Mouse (Mus musculus) midbrain, postnatal 0 days (tissue): ENCODE measurements around the gene Nxph4. TPM values are rescaled to one million over a fixed set of nuclear protein-coding genes. Genes with fewer than 3 reads are reported as not detected.

Source experiments
- ATAC-seq: fragments of 200-750 bp; cut with Nextera tagmentation; 2 replicates; pipeline ENCODE4 v1.8.0; 2017; ENCODE audit warnings: moderate number of reproducible peaks, mild to moderate bottlenecking, moderate TSS enrichment, moderate library complexity; ENCODE audit not compliant: low FRiP score
- DNase-seq: peaks from one replicate; pipeline ENCODE4 v3.0.0-alpha.2; 2015; ENCODE audit warnings: low spot score
- H3K27ac ChIP-seq: fragments of 300-500 bp; sonication (generic); 2 replicates; pipeline ENCODE4 v1.5.1; 2014; ENCODE audit warnings: low read depth, mild to moderate bottlenecking, low read length, mixed read lengths
- H3K27me3 ChIP-seq: fragments of 300-500 bp; sonication (generic); 2 replicates; pipeline ENCODE4 v1.6.1; 2014; ENCODE audit warnings: low read length, control low read depth, mixed read lengths; ENCODE audit not compliant: insufficient read depth
- H3K36me3 ChIP-seq: fragments of 300-500 bp; sonication (generic); 2 replicates; pipeline ENCODE4 v1.6.1; 2014; ENCODE audit warnings: low read length, control low read depth, mixed read lengths; ENCODE audit not compliant: insufficient read depth
- H3K4me1 ChIP-seq: fragments of 300-500 bp; sonication (generic); 2 replicates; pipeline ENCODE4 v1.6.1; 2014; ENCODE audit warnings: mild to moderate bottlenecking, control low read depth, antibody characterized with exemption, low read length, mixed read lengths; ENCODE audit not compliant: insufficient read depth
- H3K4me2 ChIP-seq: fragments of 300-500 bp; sonication (generic); 2 replicates; pipeline ENCODE4 v1.6.1; 2014; ENCODE audit warnings: low read depth, mild to moderate bottlenecking, low read length, mixed read lengths; ENCODE audit not compliant: poor library complexity, severe bottlenecking
- H3K4me3 ChIP-seq: fragments of 300-500 bp; sonication (generic); 2 replicates; pipeline ENCODE4 v1.5.1; 2014; ENCODE audit warnings: low read depth, mild to moderate bottlenecking, low read length, moderate library complexity
- H3K9ac ChIP-seq: fragments of 300-500 bp; sonication (generic); replicated peaks from 2 replicates; pipeline ENCODE4 v1.6.1; 2014; ENCODE audit warnings: mild to moderate bottlenecking, low read length, moderate library complexity, mixed read lengths; ENCODE audit not compliant: poor library complexity, severe bottlenecking
- H3K9me3 ChIP-seq: fragments of 300-500 bp; sonication (generic); 2 replicates; pipeline ENCODE4 v1.6.1; 2016; ENCODE audit warnings: low read length, control low read depth
- CTCF ChIP-seq: IDR thresholded peaks from 2 replicates; pipeline ENCODE4 v1.5.1; 2016; ENCODE audit warnings: antibody characterized with exemption, mild to moderate bottlenecking
- WGBS: fragments of 180-500 bp; shearing (Covaris S2); extraction: QIAGEN DNeasy Blood & Tissue Kit; methylation state at CpG from one replicate; pipeline ENCODE4 v1.1.7; 2014; 5-methylcytosine and 5-hydroxymethylcytosine counted together
- polyA plus RNA-seq: library from polyadenylated mRNA; unstranded; fragments of >200 nt; fragmentation: Nextera tagmentation; extraction: Ambion mirVana; gene quantifications from 2 replicates; pipeline ENCODE4 v1.2.1, GENCODE M21; 2015
- total RNA-seq: library from RNA; depleted of rRNA; stranded (reverse); fragments of >200 nt; gene quantifications from 2 replicates; pipeline ENCODE4 v1.2.3, GENCODE M21; 2014

The Nxph4 gene
- total and polyA plus RNA-seq, 2 experiments from 2014 or later: 22.6 to 68.9 TPM

DNA sequence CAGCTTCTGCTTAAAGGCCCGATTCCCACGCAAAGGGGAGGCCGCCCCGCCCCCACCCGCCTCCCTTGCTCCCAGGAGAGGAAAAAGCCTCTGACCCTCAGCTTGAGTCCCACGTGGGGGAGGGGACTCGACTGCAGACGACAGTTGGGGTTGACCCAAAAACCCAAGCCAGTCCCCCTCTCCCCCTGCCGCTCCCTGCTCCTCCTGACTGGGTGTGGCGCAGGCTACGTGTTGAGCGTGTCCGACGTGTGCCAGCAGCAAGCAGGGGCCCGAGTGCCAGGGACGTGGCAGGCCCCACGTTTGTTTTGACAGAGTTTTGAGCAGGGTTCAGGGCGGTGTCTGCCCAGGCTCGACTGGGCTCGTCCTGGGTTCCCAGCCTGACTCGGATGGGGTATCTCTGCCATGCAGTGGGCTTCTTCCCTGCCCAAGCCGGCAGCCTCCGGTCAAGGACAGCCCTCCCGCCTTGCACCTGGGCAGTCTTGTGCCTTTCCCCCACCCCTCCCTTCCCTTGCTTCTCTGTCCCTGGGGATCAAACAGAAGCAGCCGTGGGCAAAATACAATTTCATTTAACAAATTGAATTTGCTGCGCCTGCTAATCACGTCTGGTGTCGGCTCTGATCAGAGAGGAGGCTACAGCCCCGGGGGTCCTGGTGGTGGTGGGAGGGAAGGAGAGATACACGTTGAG lies 17.6 kb downstream of the Nxph4 start:
- no peaks in the 10 kb centered on the region for H3K27me3 ChIP-seq
- no peak overlapping the region for H3K27ac ChIP-seq
- no peak overlapping the region for H3K9ac ChIP-seq
- peaks cover 19% of the 10 kb centered on the region for H3K4me1 ChIP-seq
- H3K4me2 ChIP-seq: 0 out of 2 replicates have a peak overlapping the region, but pooled peaks have one; percentile 2
- no peaks in the 10 kb centered on the region for H3K9me3 ChIP-seq
- peaks cover 19% of the 10 kb centered on the region for H3K36me3 ChIP-seq
- DNase-seq: no peak
- WGBS: 15% methylated on average over 30 of the region's 30 CpGs
- TF ChIP-seq CTCF: no peak
- no peak overlapping the region for H3K4me3 ChIP-seq
- no peak for ATAC-seq

DNA sequence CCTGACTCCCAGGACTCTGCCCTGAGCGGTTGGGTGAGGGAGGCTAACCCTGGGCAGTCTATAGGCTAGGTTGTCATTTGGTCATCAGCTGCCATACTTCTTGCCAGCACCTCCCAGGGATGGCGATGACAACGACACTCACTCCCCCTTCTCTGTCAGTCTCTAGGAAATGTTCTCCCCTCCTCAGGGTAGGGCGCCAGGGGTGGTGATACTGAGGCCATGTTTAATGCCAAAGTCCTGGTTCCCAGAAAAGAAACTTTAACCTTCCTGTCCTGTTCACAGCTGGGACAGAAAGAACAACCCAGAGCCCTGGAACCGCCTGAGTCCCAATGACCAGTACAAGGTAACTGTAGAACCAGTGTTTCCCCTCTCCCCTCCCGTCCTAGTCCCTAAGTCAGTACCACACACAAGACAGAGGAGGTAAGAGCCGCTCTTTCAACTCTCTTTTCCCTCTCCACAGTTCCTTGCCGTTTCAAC lies 18.3 kb downstream of the Nxph4 start:
- WGBS: 28% methylated on average over 8 of the region's 8 CpGs
- Histone ChIP-seq H3K27me3 (no peaks in the 10 kb centered on the region), H3K36me3 (peaks cover 19% of the 10 kb centered on the region), H3K4me2 (0 out of 2 replicates have a peak overlapping the region, but pooled peaks have one; percentile 2), H3K27ac (no peak overlapping the region), H3K9ac (no peak overlapping the region), H3K4me3 (no peak overlapping the region), H3K9me3 (no peaks in the 10 kb centered on the region), H3K4me1 (peaks cover 21% of the 10 kb centered on the region)
- ATAC-seq (no peak), DNase-seq (no peak)
- TF ChIP-seq CTCF: no peak

- Histone ChIP-seq H3K4me3 (no peak overlapping the region), H3K4me1 (peaks cover 27% of the 10 kb centered on the region), H3K9ac (no peak overlapping the region), H3K27me3 (no peaks in the 10 kb centered on the region), H3K36me3 (peaks cover 19% of the 10 kb centered on the region), H3K9me3 (no peaks in the 10 kb centered on the region), H3K27ac (no peak overlapping the region), H3K4me2 (peak overlapping the region; percentile 9; the same call in 1 of the 2 replicates)
- DNase-seq (no peak), ATAC-seq (no peak)
- TF ChIP-seq CTCF: no peak
- 25% methylated on average over 9 of the region's 9 CpGs for WGBS
Measured at GRCm38 (mm10) chr10:127515271-127515982, 18.9 kb downstream of the Nxph4 start.

DNA sequence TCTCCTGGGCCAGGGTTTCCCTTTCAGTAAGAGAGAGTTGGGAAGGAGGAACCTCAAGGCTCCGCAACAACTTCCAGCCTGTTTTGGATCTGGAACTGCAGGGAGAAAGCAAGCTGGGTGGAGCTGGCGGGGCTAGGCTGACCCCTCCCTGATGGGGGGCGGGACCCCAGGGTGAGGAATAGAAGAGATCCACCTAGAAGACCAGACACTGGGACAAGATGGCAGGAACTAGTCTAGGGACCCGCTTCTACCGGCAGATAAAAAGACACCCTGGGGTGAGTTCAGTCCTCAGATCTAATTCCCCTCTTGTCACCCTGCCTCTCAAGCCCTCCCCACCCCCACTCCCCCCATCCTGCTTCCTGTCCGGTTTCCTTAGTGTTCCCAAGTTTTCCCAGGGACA lies 19.6 kb downstream of the Nxph4 start, which contains the start of gene Ndufa4l2:
Gene Ndufa4l2, plus strand, starts transcription at position 204 of the 400 bp plus-strand sequence.
- ATAC-seq (no peak), DNase-seq (no peak)
- Histone ChIP-seq H3K27ac (no peak within 1 kb of the TSS), H3K4me2 (peak within 1 kb of the TSS; percentile 82), H3K4me1 (peaks cover 33% of the 10 kb centered on the region), H3K4me3 (0 out of 2 replicates have a peak within 1 kb of the TSS, but pooled peaks have one; percentile 5), H3K27me3 (no peaks in the 10 kb centered on the region), H3K9ac (0 out of 2 replicates have a peak within 1 kb of the TSS, but pooled peaks have one; percentile 14), H3K36me3 (peaks cover 15% of the 10 kb centered on the region), H3K9me3 (no peaks in the 10 kb centered on the region)
- TF ChIP-seq CTCF: no peak
- WGBS: 27% methylated on average over 6 of the region's 6 CpGs

DNA sequence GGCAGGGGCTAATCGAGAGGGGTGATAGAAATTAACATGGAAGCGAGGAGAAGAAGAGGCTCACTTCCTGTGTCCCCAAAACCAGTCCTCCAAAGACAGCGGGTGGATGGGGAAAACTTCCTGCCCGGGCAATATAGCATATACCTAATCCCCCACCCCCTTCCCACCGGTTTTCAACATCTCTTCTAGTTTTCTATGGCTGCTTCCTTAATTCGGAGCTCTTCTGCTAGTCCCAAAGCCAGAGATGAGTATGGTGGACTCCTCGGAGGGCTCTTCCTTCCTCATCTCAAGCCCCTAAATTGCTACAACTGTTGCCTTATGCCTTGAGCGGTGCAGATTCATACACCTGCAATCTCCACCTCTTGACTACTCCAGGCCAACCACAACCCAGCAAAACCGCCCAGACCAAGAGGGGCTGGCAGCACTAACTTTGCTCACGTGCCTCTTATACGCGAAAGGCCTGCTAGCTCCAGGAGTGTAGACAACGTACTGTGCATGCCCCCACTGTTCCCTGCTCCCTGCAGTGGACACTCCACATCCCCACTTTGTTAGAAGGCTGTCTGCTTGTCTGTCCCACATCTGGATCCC lies 20.2 kb downstream of the Nxph4 start:
- no peak for TF ChIP-seq CTCF
- Histone ChIP-seq H3K4me1 (peaks cover 36% of the 10 kb centered on the region), H3K4me2 (peak overlapping the region; percentile 82; the same call in 1 of the 2 replicates), H3K36me3 (peaks cover 11% of the 10 kb centered on the region), H3K9me3 (no peaks in the 10 kb centered on the region), H3K4me3 (0 out of 2 replicates have a peak overlapping the region, but pooled peaks have one; percentile 5), H3K27me3 (no peaks in the 10 kb centered on the region), H3K27ac (no peak overlapping the region), H3K9ac (0 out of 2 replicates have a peak overlapping the region, but pooled peaks have one; percentile 14)
- 20% methylated on average over 13 of the region's 13 CpGs for WGBS
- no peak for DNase-seq
- no peak for ATAC-seq
